Mouse (Mus musculus): ENCODE measurements around the gene Nav2.

- TF ChIP-seq CTCF (IDR thresholded peaks at IDR 0.05; ENCODE audit: low read depth, low read length), result no peak
- TF ChIP-seq TAL1 (conservative IDR thresholded peaks at IDR 0.05; ENCODE audit: low read depth, low read length), result no peak
- TF ChIP-seq POLR2AphosphoS5 (IDR thresholded peaks at IDR 0.05; ENCODE audit: insufficient replicate concordance, low read depth, low read length), result no peak
- no peak for TF ChIP-seq GATA1 (IDR thresholded peaks at IDR 0.05; ENCODE audit: borderline replicate concordance, low read length)
Measured at GRCm38 (mm10) chr7:49334163-49334562, 425.6 kb downstream of the Nav2 start.
